Mouse (Mus musculus) left cerebral cortex, adult 18-20 months (tissue): ENCODE results near the gene Lmbr1l. TPM values are rescaled to one million over a fixed set of nuclear protein-coding genes. Genes with fewer than 3 reads are reported as not detected.
"Not testable (repeated sequence)": the region's sequence is repeated elsewhere in the genome, so short reads cannot be mapped to it uniquely, and the experiment has no call there.

Experiments
- DNase-seq, 2 experiments: peaks; one replicate each; pipeline ENCODE4 v3.0.0; 2021 to 2022; ENCODE audit warnings: low spot score in 2 of 2, mixed read lengths in 1 of 2
- long read RNA-seq, 2 experiments: library from polyadenylated mRNA; stranded (forward); transcript quantifications; one replicate each; pipeline ENCODE4 v2.0.0; 2021
- total RNA-seq, 2 experiments: library from RNA; stranded (reverse); gene quantifications; 2 replicates each; pipeline ENCODE4 v1.2.3; 2021

Gene Lmbr1l
- total RNA-seq: 10 to 100 TPM; 12.9 to 17.9 TPM
- long read RNA-seq, experiment 1, partial matches to known transcripts: 1 of 1 reads
- long read RNA-seq, experiment 1, other reads (novel, unspliced or antisense): 0 of 1 reads
- long read RNA-seq, experiment 2, partial matches to known transcripts: 0 of 2 reads
- long read RNA-seq, experiment 2, other reads (novel, unspliced or antisense): 0 of 2 reads

GRCm38 (mm10) chr15:98917538-98918498 is at the start of gene Lmbr1l:
Lmbr1l (minus strand) TSS chr15:98918231.
- DNase-seq: peak; percentile 98 to 99

- DNase-seq: no peak
Observed at GRCm38 (mm10) chr15:98959531-98959930, 41.5 kb upstream of the Lmbr1l start.

GRCm38 (mm10) chr15:98958901-98959420 is 40.9 kb upstream of the Lmbr1l start:
- DNase-seq: no peak

DNA sequence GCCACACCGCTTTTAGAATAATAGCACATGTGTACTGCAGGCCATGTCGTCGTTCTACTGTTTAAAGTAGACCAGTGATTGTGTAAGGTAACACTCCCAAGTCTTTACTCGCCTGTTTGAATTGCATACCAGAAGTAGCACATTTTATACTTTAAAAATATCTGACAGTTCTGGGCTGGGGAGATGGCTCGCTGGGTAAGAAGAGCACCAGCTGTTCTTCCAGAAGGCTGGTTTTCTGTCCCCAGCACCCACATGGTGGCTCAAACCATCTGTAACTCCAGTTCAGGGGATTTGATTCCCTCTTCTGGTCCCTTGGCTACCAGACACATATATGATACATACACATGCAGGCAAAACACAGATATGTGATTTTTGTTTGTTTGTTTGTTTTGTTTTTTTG is 39.4 kb upstream of the Lmbr1l start:
- no peak for DNase-seq

- no peak for DNase-seq
Observed at GRCm38 (mm10) chr15:98956000-98956399, 38.0 kb upstream of the Lmbr1l start.

- no peak for DNase-seq
Observed at GRCm38 (mm10) chr15:98955324-98955723, 37.3 kb upstream of the Lmbr1l start.

GRCm38 (mm10) chr15:98954425-98955253 is 36.6 kb upstream of the Lmbr1l start:
- peak in 1 of 2 experiments; percentile 61 for DNase-seq

GRCm38 (mm10) chr15:98953401-98954356 is 35.6 kb upstream of the Lmbr1l start, which contains the start of the genes Gm49450 and Tuba1a:
Gm49450 (minus strand) TSS chr15:98953551.
Tuba1a (minus strand) TSS chr15:98953703.
- DNase-seq: peak; percentile 96 to 97

GRCm38 (mm10) chr15:98952751-98953400 is 34.8 kb upstream of the Lmbr1l start:
- DNase-seq: no peak

GRCm38 (mm10) chr15:98952063-98952455 is 34.0 kb upstream of the Lmbr1l start:
- no peak for DNase-seq

DNA sequence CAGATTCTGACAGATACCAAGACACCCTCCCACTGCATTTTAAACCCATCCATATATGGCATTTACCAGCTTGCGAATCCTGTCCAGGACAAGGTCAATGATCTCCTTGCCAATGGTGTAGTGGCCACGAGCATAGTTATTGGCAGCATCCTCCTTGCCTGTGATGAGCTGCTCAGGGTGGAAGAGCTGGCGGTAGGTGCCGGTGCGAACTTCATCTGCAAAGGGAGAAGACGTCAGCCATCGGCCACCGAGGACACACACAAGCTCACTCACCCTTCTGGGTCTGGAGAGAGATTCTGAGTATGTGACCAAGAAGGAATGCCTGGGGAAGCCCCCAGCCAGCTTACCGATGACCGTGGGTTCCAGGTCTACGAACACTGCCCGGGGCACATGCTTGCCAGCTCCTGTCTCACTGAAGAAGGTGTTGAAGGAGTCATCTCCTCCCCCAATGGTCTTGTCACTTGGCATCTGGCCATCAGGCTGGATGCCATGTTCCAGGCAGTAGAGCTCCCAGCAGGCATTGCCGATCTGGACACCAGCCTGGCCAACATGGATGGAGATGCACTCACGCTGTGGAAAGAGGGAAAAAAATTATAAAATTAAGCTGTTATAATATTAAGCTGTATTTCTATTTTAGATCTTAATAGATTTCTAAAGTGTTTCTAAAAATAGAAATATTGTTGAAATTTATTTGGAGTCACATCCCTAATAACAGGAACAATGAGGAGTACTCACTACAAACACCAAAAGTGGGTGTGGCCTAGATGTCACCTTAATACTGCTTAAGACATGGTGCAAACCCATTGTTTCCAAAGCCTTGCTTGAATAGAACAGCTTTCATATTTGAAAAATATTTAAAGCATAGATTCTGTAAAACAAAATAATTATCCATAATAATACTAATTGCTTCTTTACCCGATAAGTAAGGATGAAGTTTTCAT is 33.4 kb upstream of the Lmbr1l start:
- DNase-seq: not testable (repeated sequence)

DNA sequence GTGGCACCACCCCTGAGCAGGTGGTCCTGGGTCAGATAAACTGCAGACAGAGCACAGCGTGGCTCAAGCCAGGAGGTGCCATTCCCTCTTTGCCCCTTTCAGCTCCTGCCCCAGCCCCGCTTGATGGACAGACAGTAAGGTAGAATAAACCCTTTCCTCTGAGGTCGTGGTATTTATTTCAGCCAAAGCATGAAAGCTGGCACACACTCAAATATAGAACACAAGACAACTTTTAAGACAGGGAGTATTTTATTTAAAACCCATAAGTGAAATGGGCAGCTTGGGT is 31.5 kb upstream of the Lmbr1l start:
- DNase-seq: no peak

- no peak for DNase-seq
Observed at GRCm38 (mm10) chr15:98948857-98949606, 31.0 kb upstream of the Lmbr1l start.

DNA sequence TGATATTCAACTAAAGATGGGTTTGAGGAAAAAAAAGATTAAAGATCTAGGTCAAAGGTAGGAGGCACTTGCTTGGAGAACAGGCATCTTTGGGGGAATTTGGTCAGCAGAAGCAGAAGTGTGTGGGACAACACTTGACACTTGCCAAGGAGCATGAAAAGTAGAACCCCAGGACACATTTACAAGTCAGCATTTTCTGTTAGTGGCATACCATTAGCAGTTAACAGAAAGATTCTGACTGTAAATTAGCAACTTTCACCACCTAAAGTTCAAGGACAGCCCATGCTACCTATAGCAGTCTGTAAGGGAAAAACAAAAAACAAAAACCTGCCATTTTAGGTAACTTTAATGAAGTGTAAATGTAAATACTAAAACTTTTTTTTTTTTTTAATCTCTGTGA is 30.4 kb upstream of the Lmbr1l start:
- no peak for DNase-seq

DNA sequence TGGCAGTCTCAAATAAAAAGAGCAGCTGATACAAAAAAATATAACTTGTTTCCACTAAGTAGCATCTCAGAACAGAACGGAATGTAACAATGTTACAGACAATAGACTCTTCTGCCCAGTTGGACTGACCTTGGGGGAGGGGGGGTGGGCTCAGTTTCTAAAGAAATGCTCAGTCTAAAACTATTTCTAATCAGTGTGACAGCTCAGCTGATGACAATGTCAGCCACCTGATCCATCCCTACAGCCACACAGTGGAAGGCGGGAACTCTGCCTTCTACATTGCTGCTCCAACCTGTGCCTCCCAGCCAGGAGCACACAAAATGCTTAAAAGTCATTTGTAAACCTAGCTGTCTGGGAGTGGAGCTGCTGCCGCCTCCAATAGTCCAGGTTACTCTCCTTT is 29.9 kb upstream of the Lmbr1l start:
- no peak for DNase-seq

DNA sequence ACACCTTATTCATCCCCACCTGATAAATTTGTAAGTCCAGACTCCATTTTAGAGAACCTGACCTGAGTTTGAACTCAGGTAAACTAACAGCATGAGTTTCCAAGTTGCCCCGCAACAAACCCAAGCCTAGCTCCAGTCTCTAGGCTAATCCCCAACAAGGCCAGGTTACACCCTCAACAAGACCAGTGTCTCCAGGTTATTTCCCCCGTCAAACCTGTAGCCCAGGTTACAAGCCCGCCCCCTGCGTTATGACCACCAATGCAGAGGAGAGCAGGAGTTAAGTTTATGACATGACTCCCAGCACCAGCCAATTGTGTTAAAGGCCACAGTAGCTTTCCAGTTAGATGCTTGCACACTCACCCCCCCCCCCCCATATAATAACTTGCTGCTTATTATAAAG is 25.1 kb upstream of the Lmbr1l start:
- no peak for DNase-seq

DNA sequence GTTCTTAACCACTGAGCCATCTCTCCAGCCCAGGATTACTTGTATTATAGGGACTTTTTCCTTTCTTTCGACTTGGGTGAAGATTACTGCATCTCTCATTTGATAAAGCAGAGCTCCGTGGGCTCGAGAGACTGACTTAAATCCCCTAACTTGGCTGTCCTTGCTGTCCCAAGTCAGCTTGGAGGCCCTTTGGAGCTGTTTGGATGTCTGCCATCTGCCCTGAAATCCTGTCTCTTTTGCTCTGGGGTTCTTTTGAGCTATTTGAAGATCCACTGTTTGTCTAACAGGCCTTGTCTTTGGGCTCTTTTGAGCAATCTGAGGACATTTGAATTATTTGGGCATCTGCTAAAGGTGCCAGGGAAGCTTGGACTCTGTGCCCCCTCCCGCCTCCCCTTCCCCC is 24.1 kb upstream of the Lmbr1l start:
- DNase-seq: no peak

DNA sequence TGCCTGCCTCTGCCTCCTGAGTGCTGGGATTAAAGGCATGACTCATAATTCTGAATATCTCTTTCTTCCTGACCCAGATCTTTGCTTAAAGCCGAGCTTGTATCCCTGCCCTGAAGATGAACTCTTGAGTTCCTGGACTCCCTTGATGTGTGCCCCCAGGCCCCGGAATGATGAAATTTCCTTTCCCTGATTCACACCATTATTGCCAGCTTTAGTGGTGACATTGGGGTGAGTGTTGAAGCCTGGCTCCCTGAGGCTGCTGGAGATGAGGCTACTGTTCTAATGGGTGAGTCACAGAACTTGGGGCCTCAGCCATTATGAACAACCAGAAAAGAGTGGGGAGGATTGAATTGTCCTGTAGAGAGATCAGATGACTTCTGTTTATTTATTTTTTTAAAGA is 23.5 kb upstream of the Lmbr1l start:
- DNase-seq: no peak
